Mouse (Mus musculus): ENCODE results near the gene Cactin. TPM values are rescaled to one million over a fixed set of nuclear protein-coding genes. Genes with fewer than 3 reads are reported as not detected.
A peak's percentile ranks its signal among the peaks of the same experiment; 100 is the strongest.

The Cactin gene
- polyA plus RNA-seq, 1 experiment from 2014 or later: 29.6 TPM

GRCm38 (mm10) chr10:81293334-81294030 is 27.4 kb upstream of the Cactin start:
- 2% methylated on average over 25 of the region's 25 CpGs for WGBS
- Histone ChIP-seq H3K4me2 (replicated peaks; ENCODE audit: low read depth, low read length) (peak overlapping the region; percentile 99), H3K9ac (ENCODE audit: low read depth, low read length) (peak overlapping the region; percentile 50), H3K9me3 (ENCODE audit: control insufficient read depth, low read length) (no peaks in the 10 kb centered on the region), H3K4me1 (ENCODE audit: control insufficient read depth, insufficient read depth, low read length) (peaks cover 24% of the 10 kb centered on the region), H3K4me3 (ENCODE audit: low read length) (peak overlapping the region; percentile 77), H3K27ac (ENCODE audit: low read depth, low read length) (peak overlapping the region; percentile 40), H3K36me3 (ENCODE audit: control insufficient read depth, insufficient read depth, low read length) (no peaks in the 10 kb centered on the region), H3K27me3 (ENCODE audit: control insufficient read depth, insufficient read depth, low read length) (peaks cover 16% of the 10 kb centered on the region)
- no peak for ATAC-seq (ENCODE audit: low FRiP score, low TSS enrichment)

GRCm38 (mm10) chr10:81294442-81294841 is 26.5 kb upstream of the Cactin start:
- Histone ChIP-seq H3K27ac (ENCODE audit: low read depth, low read length) (no peak overlapping the region), H3K9me3 (ENCODE audit: control insufficient read depth, low read length) (no peaks in the 10 kb centered on the region), H3K9ac (ENCODE audit: low read depth, low read length) (peak overlapping the region; percentile 50), H3K36me3 (ENCODE audit: control insufficient read depth, insufficient read depth, low read length) (no peaks in the 10 kb centered on the region), H3K4me3 (ENCODE audit: low read length) (peak overlapping the region; percentile 77), H3K4me1 (ENCODE audit: control insufficient read depth, insufficient read depth, low read length) (peaks cover 32% of the 10 kb centered on the region), H3K27me3 (ENCODE audit: control insufficient read depth, insufficient read depth, low read length) (peaks cover 16% of the 10 kb centered on the region), H3K4me2 (replicated peaks; ENCODE audit: low read depth, low read length) (peak overlapping the region; percentile 99)
- no peak for ATAC-seq (ENCODE audit: low FRiP score, low TSS enrichment)
- 33% methylated on average over 8 of the region's 8 CpGs for WGBS

- no peak overlapping the region for H3K27ac ChIP-seq (ENCODE audit: low read depth, low read length)
- H3K36me3 ChIP-seq (ENCODE audit: control insufficient read depth, insufficient read depth, low read length): no peaks in the 10 kb centered on the region
- no peak for ATAC-seq (ENCODE audit: low FRiP score, low TSS enrichment)
- H3K4me3 ChIP-seq (ENCODE audit: low read length): no peak overlapping the region
- H3K4me1 ChIP-seq (ENCODE audit: control insufficient read depth, insufficient read depth, low read length): peaks cover 39% of the 10 kb centered on the region
- H3K9me3 ChIP-seq (ENCODE audit: control insufficient read depth, low read length): no peaks in the 10 kb centered on the region
- no peak overlapping the region for H3K4me2 ChIP-seq (replicated peaks; ENCODE audit: low read depth, low read length)
- whole genome bisulfite sequencing: 87% methylated on average over 5 of the region's 6 CpGs
- H3K27me3 ChIP-seq (ENCODE audit: control insufficient read depth, insufficient read depth, low read length): peaks cover 12% of the 10 kb centered on the region
- peak overlapping the region; percentile 50; the same call in 1 of the 2 replicates for H3K9ac ChIP-seq (ENCODE audit: low read depth, low read length)
Observed at GRCm38 (mm10) chr10:81295185-81295584, 25.7 kb upstream of the Cactin start.

- Histone ChIP-seq H3K4me2 (replicated peaks; ENCODE audit: low read depth, low read length) (no peak overlapping the region), H3K9ac (ENCODE audit: low read depth, low read length) (no peak overlapping the region), H3K36me3 (ENCODE audit: control insufficient read depth, insufficient read depth, low read length) (no peaks in the 10 kb centered on the region), H3K9me3 (ENCODE audit: control insufficient read depth, low read length) (no peaks in the 10 kb centered on the region), H3K4me3 (ENCODE audit: low read length) (no peak overlapping the region), H3K27ac (ENCODE audit: low read depth, low read length) (peak overlapping the region; percentile 55; the same call in 1 of the 2 replicates), H3K4me1 (ENCODE audit: control insufficient read depth, insufficient read depth, low read length) (peaks cover 49% of the 10 kb centered on the region), H3K27me3 (ENCODE audit: control insufficient read depth, insufficient read depth, low read length) (no peaks in the 10 kb centered on the region)
- no peak for ATAC-seq (ENCODE audit: low FRiP score, low TSS enrichment)
- 75% methylated on average over 6 of the region's 6 CpGs for WGBS
Observed at GRCm38 (mm10) chr10:81297246-81297645, 23.7 kb upstream of the Cactin start.

GRCm38 (mm10) chr10:81297845-81298244 is 23.1 kb upstream of the Cactin start:
- Histone ChIP-seq H3K27me3 (ENCODE audit: control insufficient read depth, insufficient read depth, low read length) (no peaks in the 10 kb centered on the region), H3K36me3 (ENCODE audit: control insufficient read depth, insufficient read depth, low read length) (no peaks in the 10 kb centered on the region), H3K4me3 (ENCODE audit: low read length) (no peak overlapping the region), H3K27ac (ENCODE audit: low read depth, low read length) (peak overlapping the region; percentile 55; the same call in 1 of the 2 replicates), H3K4me1 (ENCODE audit: control insufficient read depth, insufficient read depth, low read length) (peaks cover 55% of the 10 kb centered on the region), H3K9ac (ENCODE audit: low read depth, low read length) (no peak overlapping the region), H3K4me2 (replicated peaks; ENCODE audit: low read depth, low read length) (peak overlapping the region; percentile 3; the same call in 1 of the 2 replicates), H3K9me3 (ENCODE audit: control insufficient read depth, low read length) (no peaks in the 10 kb centered on the region)
- WGBS: 42% methylated on average over 10 of the region's 10 CpGs
- ATAC-seq (ENCODE audit: low FRiP score, low TSS enrichment): 0 out of 2 replicates have a peak, but pooled peaks have one; percentile 5

GRCm38 (mm10) chr10:81298369-81299100 is 22.4 kb upstream of the Cactin start:
- 89% methylated on average over 17 of the region's 17 CpGs for WGBS
- H3K4me2 ChIP-seq (replicated peaks; ENCODE audit: low read depth, low read length): no peak overlapping the region
- no peaks in the 10 kb centered on the region for H3K9me3 ChIP-seq (ENCODE audit: control insufficient read depth, low read length)
- no peaks in the 10 kb centered on the region for H3K27me3 ChIP-seq (ENCODE audit: control insufficient read depth, insufficient read depth, low read length)
- H3K4me1 ChIP-seq (ENCODE audit: control insufficient read depth, insufficient read depth, low read length): peaks cover 61% of the 10 kb centered on the region
- H3K36me3 ChIP-seq (ENCODE audit: control insufficient read depth, insufficient read depth, low read length): no peaks in the 10 kb centered on the region
- ATAC-seq (ENCODE audit: low FRiP score, low TSS enrichment): no peak
- no peak overlapping the region for H3K27ac ChIP-seq (ENCODE audit: low read depth, low read length)
- no peak overlapping the region for H3K4me3 ChIP-seq (ENCODE audit: low read length)
- no peak overlapping the region for H3K9ac ChIP-seq (ENCODE audit: low read depth, low read length)

GRCm38 (mm10) chr10:81299585-81300351 is 21.1 kb upstream of the Cactin start:
- no peaks in the 10 kb centered on the region for H3K9me3 ChIP-seq (ENCODE audit: control insufficient read depth, low read length)
- peak overlapping the region; percentile 82 for H3K27ac ChIP-seq (ENCODE audit: low read depth, low read length)

GRCm38 (mm10) chr10:81300352-81300907 is 20.5 kb upstream of the Cactin start:
- no peak overlapping the region for H3K9ac ChIP-seq (ENCODE audit: low read depth, low read length)
- H3K36me3 ChIP-seq (ENCODE audit: control insufficient read depth, insufficient read depth, low read length): no peaks in the 10 kb centered on the region
- H3K27ac ChIP-seq (ENCODE audit: low read depth, low read length): peak overlapping the region; percentile 82; the same call in 1 of the 2 replicates
- H3K4me2 ChIP-seq (replicated peaks; ENCODE audit: low read depth, low read length): 0 out of 2 replicates have a peak overlapping the region, but pooled peaks have one; percentile 6
- no peak overlapping the region for H3K4me3 ChIP-seq (ENCODE audit: low read length)
- ATAC-seq (ENCODE audit: low FRiP score, low TSS enrichment): no peak
- peaks cover 45% of the 10 kb centered on the region for H3K4me1 ChIP-seq (ENCODE audit: control insufficient read depth, insufficient read depth, low read length)
- H3K27me3 ChIP-seq (ENCODE audit: control insufficient read depth, insufficient read depth, low read length): no peaks in the 10 kb centered on the region
- WGBS: 79% methylated on average over 9 of the region's 9 CpGs
- H3K9me3 ChIP-seq (ENCODE audit: control insufficient read depth, low read length): no peaks in the 10 kb centered on the region

More at GRCm38 (mm10) chr10:81299585-81300351, 21.1 kb upstream of the Cactin start:
- H3K4me2 ChIP-seq (replicated peaks; ENCODE audit: low read depth, low read length): no peak overlapping the region
- H3K4me3 ChIP-seq (ENCODE audit: low read length): no peak overlapping the region
- H3K9ac ChIP-seq (ENCODE audit: low read depth, low read length): 0 out of 2 replicates have a peak overlapping the region, but pooled peaks have one; percentile 18
- ATAC-seq (ENCODE audit: low FRiP score, low TSS enrichment): no peak
- peaks cover 48% of the 10 kb centered on the region for H3K4me1 ChIP-seq (ENCODE audit: control insufficient read depth, insufficient read depth, low read length)
- no peaks in the 10 kb centered on the region for H3K27me3 ChIP-seq (ENCODE audit: control insufficient read depth, insufficient read depth, low read length)
- H3K36me3 ChIP-seq (ENCODE audit: control insufficient read depth, insufficient read depth, low read length): no peaks in the 10 kb centered on the region
- WGBS: 84% methylated on average over 14 of the region's 14 CpGs

All from kidney, embryonic 14.5 days (tissue).